Mouse (Mus musculus): ENCODE measurements around the gene Sod1. TPM values are rescaled to one million over a fixed set of nuclear protein-coding genes. Genes with fewer than 3 reads are reported as not detected.

Sod1 gene
- total and polyA plus RNA-seq, 2 experiments: 1,360 to 1,719 TPM

DNA sequence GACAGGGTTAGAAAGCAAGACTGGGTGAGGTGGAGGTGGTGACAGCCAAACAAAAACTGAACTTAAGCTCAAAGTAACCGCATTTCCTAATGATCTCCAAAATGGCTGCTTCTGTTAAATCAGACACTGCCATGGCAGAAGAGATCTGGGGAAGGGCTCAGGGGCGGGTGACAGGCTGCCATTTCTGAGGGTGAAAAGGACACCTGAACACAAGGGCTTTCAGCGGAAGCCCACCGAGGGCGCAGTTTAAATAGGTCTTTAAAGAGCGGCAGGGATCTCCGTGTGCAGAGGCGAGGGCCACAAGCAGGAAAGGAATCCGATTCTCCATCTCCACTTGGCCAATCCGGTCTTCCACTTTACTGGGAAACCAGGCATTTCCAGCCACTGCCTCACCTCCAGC, 13.1 kb downstream of the Sod1 start:
- Histone ChIP-seq H3K27me3 (ENCODE audit: control insufficient read depth, insufficient read depth, low read length) (no peaks in the 10 kb centered on the region), H3K4me1 (ENCODE audit: control insufficient read depth, insufficient read depth, low read length) (no peaks in the 10 kb centered on the region), H3K36me3 (ENCODE audit: control insufficient read depth, insufficient read depth, low read length) (peaks cover 9% of the 10 kb centered on the region), H3K27ac (replicated peaks; ENCODE audit: insufficient read depth, low read depth, low read length) (no peak overlapping the region), H3K79me2 (ENCODE audit: control insufficient read depth, insufficient read depth, low read length) (no peaks in the 10 kb centered on the region; the same call in 1 of the 2 replicates), H3K4me3 (ENCODE audit: insufficient read depth, low read depth, low read length) (no peak overlapping the region), H3K9ac (ENCODE audit: low read depth, low read length) (no peak overlapping the region)
- WGBS: 96% methylated on average over 10 of the region's 10 CpGs
- DNase-seq (ENCODE audit: extremely low read depth, low read depth, low spot score): no peak
- TF ChIP-seq POLR2A (IDR thresholded peaks at IDR 0.05; ENCODE audit: extremely low read depth, insufficient read depth, low read length) (no peak), CTCF (IDR thresholded peaks at IDR 0.05; ENCODE audit: low read depth, low read length) (no peak)

DNA sequence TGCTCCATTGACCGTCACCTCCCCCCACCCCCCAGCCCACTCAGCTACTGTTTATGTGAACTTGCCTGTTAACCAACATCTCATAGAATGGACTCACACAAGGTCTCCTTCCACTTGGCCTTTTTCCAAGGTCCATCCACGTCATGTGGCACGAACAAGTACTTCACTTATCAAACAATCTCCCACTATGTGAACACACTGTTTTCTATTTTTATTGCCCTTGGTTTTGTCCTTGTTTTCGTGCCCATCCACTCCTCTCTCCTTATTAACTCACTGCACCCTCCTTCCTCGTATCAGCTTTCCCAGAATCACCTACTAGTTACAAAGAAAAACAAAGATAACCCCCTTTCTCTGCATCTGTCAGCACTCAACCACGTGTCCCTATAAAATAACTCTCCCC, 14.1 kb downstream of the Sod1 start:
- Histone ChIP-seq H3K79me2 (ENCODE audit: control insufficient read depth, insufficient read depth, low read length) (no peaks in the 10 kb centered on the region; the same call in 1 of the 2 replicates), H3K27ac (replicated peaks; ENCODE audit: insufficient read depth, low read depth, low read length) (no peak overlapping the region), H3K27me3 (ENCODE audit: control insufficient read depth, insufficient read depth, low read length) (no peaks in the 10 kb centered on the region), H3K9ac (ENCODE audit: low read depth, low read length) (no peak overlapping the region), H3K4me3 (ENCODE audit: insufficient read depth, low read depth, low read length) (no peak overlapping the region), H3K36me3 (ENCODE audit: control insufficient read depth, insufficient read depth, low read length) (peaks cover 17% of the 10 kb centered on the region), H3K4me1 (ENCODE audit: control insufficient read depth, insufficient read depth, low read length) (no peaks in the 10 kb centered on the region)
- DNase-seq (ENCODE audit: extremely low read depth, low read depth, low spot score): no peak
- TF ChIP-seq POLR2A (IDR thresholded peaks at IDR 0.05; ENCODE audit: extremely low read depth, insufficient read depth, low read length): no peak
- no peak for TF ChIP-seq CTCF (IDR thresholded peaks at IDR 0.05; ENCODE audit: low read depth, low read length)
- 33% methylated on average over 6 of the region's 6 CpGs for WGBS

DNA sequence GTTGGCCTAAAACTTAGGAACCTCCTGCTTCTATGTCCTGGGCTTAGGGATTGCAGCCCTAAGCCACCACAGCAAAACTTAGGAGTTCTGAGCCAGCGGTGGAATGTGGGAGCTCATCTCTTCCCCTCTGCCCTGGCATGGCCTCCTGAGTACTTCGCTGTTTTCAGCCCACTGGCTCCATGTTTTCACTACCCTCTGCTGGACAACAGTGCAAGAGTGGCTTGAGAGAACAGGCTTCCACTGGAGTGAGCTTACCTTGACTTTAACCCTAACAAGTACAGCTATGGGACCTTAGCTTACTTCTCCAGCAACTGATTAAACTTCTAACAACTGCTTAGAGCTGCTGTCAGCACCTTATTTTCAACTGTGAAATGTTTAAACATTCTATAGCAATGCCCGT, 14.6 kb downstream of the Sod1 start:
- DNase-seq (ENCODE audit: extremely low read depth, low read depth, low spot score): no peak
- no peaks in the 10 kb centered on the region for H3K27me3 ChIP-seq (ENCODE audit: control insufficient read depth, insufficient read depth, low read length)
- no peak overlapping the region for H3K27ac ChIP-seq (replicated peaks; ENCODE audit: insufficient read depth, low read depth, low read length)
- no peaks in the 10 kb centered on the region; the same call in 1 of the 2 replicates for H3K79me2 ChIP-seq (ENCODE audit: control insufficient read depth, insufficient read depth, low read length)
- H3K4me1 ChIP-seq (ENCODE audit: control insufficient read depth, insufficient read depth, low read length): no peaks in the 10 kb centered on the region
- H3K9ac ChIP-seq (ENCODE audit: low read depth, low read length): no peak overlapping the region
- TF ChIP-seq POLR2A (IDR thresholded peaks at IDR 0.05; ENCODE audit: extremely low read depth, insufficient read depth, low read length): no peak
- no peak for TF ChIP-seq CTCF (IDR thresholded peaks at IDR 0.05; ENCODE audit: low read depth, low read length)
- WGBS: 84% methylated on average over 3 of the region's 3 CpGs
- H3K36me3 ChIP-seq (ENCODE audit: control insufficient read depth, insufficient read depth, low read length): peaks cover 20% of the 10 kb centered on the region
- no peak overlapping the region for H3K4me3 ChIP-seq (ENCODE audit: insufficient read depth, low read depth, low read length)

DNA sequence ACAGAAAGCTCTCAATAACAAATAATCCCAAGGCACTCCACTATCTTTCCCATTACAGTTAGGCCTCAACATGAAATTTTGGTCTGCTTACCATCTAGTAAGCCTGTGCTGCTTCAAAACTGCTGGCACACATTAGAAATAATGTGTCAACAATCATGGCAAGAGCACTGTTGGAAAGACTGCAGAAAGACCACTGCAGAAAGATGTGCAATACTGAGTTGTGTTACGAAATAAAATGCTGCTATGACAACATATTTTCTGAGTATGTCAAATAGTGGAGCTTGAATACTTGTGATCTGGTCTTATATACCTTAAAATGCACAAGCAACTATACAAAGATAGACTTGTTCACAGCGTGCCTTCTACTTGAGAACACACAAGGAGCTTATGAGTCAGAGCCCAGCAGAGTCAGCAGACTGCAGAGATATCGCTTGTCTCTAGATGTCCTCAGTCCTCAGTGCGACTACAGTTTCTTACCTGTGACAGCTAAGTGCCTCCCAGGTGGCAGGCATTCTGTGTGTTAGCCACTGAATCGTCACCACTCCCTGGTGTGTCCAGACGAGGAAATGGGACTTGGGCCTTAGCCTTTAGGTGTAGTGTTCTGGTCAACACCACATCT, 18.7 kb downstream of the Sod1 start:
- H3K4me1 ChIP-seq (ENCODE audit: control insufficient read depth, insufficient read depth, low read length): no peaks in the 10 kb centered on the region
- 87% methylated on average over 6 of the region's 6 CpGs for WGBS
- TF ChIP-seq POLR2A (IDR thresholded peaks at IDR 0.05; ENCODE audit: extremely low read depth, insufficient read depth, low read length) (no peak), CTCF (IDR thresholded peaks at IDR 0.05; ENCODE audit: low read depth, low read length) (no peak)
- H3K36me3 ChIP-seq (ENCODE audit: control insufficient read depth, insufficient read depth, low read length): peaks cover 47% of the 10 kb centered on the region
- no peaks in the 10 kb centered on the region; the same call in 1 of the 2 replicates for H3K79me2 ChIP-seq (ENCODE audit: control insufficient read depth, insufficient read depth, low read length)
- no peaks in the 10 kb centered on the region for H3K27me3 ChIP-seq (ENCODE audit: control insufficient read depth, insufficient read depth, low read length)
- no peak for DNase-seq (ENCODE audit: extremely low read depth, low read depth, low spot score)
- H3K27ac ChIP-seq (replicated peaks; ENCODE audit: insufficient read depth, low read depth, low read length): no peak overlapping the region
- no peak overlapping the region for H3K4me3 ChIP-seq (ENCODE audit: insufficient read depth, low read depth, low read length)
- H3K9ac ChIP-seq (ENCODE audit: low read depth, low read length): no peak overlapping the region

DNA sequence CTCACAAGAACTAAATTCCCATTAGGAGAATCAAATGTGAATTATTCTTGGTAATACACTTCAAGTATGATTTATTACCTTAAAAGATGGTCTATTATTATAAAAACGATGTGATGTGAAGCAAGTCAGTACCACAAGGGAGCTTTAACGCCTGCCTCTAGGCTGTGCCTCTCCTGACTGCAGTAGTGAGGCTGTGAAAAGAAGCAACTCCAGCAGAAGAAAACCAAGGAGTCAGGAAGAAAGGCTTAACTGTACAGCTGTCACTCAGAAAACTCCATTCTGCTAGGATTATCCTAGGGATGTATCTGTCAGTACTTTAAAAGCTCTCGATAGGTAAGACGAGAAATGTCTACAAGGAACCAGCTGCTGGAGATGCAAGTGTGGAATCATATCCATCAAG, 21.3 kb downstream of the Sod1 start:
- TF ChIP-seq POLR2A (IDR thresholded peaks at IDR 0.05; ENCODE audit: extremely low read depth, insufficient read depth, low read length): no peak
- TF ChIP-seq CTCF (IDR thresholded peaks at IDR 0.05; ENCODE audit: low read depth, low read length): no peak
- H3K4me1 ChIP-seq (ENCODE audit: control insufficient read depth, insufficient read depth, low read length): no peaks in the 10 kb centered on the region
- no peak overlapping the region for H3K27ac ChIP-seq (replicated peaks; ENCODE audit: insufficient read depth, low read depth, low read length)
- H3K79me2 ChIP-seq (ENCODE audit: control insufficient read depth, insufficient read depth, low read length): no peaks in the 10 kb centered on the region; the same call in 1 of the 2 replicates
- H3K27me3 ChIP-seq (ENCODE audit: control insufficient read depth, insufficient read depth, low read length): no peaks in the 10 kb centered on the region
- H3K9ac ChIP-seq (ENCODE audit: low read depth, low read length): no peak overlapping the region
- WGBS: 92% methylated on average over 4 of the region's 4 CpGs
- peaks cover 63% of the 10 kb centered on the region for H3K36me3 ChIP-seq (ENCODE audit: control insufficient read depth, insufficient read depth, low read length)
- H3K4me3 ChIP-seq (ENCODE audit: insufficient read depth, low read depth, low read length): no peak overlapping the region
- no peak for DNase-seq (ENCODE audit: extremely low read depth, low read depth, low spot score)

Data from liver, adult 2 months (tissue).